Comparison of ENCODE assay signal across 8 mouse cellular contexts in genomic region chr11:109347242-109347959, GRCm38 (mm10). TPM values are rescaled to one million over a fixed set of nuclear protein-coding genes. Genes with fewer than 3 reads are reported as not detected.
DNase-seq lines count a peak whose midpoint lies in the region; ATAC-seq and TF ChIP-seq lines count a peak whose summit lies in the region.

No protein-coding gene starts in this region.

- no peak overlapping the region for H3K4me3 ChIP-seq in heart, embryonic 15.5 days
- H3K4me3 ChIP-seq in lung, adult 2 months (replicated peaks; ENCODE audit: extremely low read depth, low read depth, low read length): no peak overlapping the region

- no peak for TF ChIP-seq POLR2A in lung, adult 2 months (IDR thresholded peaks at IDR 0.05; ENCODE audit: borderline replicate concordance, extremely low read depth, low read depth, low read length)

- no peaks in the 10 kb centered on the region for H3K27me3 ChIP-seq in heart, embryonic 15.5 days

- TF ChIP-seq CTCF in lung, adult 2 months (IDR thresholded peaks at IDR 0.05; ENCODE audit: insufficient read depth, low read length): no peak

- peak overlapping the region; percentile 77 for H3K27ac ChIP-seq in heart, embryonic 15.5 days

- H3K4me2 ChIP-seq in heart, embryonic 15.5 days: peak overlapping the region; percentile 35

- 8% methylated on average over 10 of the region's 10 CpGs for WGBS in heart, embryonic 15.5 days
- WGBS in lung, adult 2 months: 6% methylated on average over 10 of the region's 10 CpGs

- peak; percentile 97 for DNase-seq in 416B (ENCODE audit: low read depth)
- DNase-seq in adrenal gland, adult 8-10 months: peak; percentile 88
- peak; percentile 60 for DNase-seq in fibroblast of lung, adult 2 months (ENCODE audit: low read depth)
- DNase-seq in kidney, postnatal 25 days: peak; percentile 94 to 95
- peak; percentile 79 for DNase-seq in lung, adult 2 months
- DNase-seq in ovary, postnatal 14 days (ENCODE audit: low spot score): peak; percentile 70
- peak; percentile 53 for DNase-seq in thymus, postnatal 4 days

- peaks cover 47% of the 10 kb centered on the region for H3K4me1 ChIP-seq in heart, embryonic 15.5 days (replicated peaks)
- H3K4me1 ChIP-seq in lung, adult 2 months (ENCODE audit: control insufficient read depth, insufficient read depth, low read length): peaks cover 31% of the 10 kb centered on the region

- H3K9me3 ChIP-seq in heart, embryonic 15.5 days (replicated peaks): no peaks in the 10 kb centered on the region

- no peak overlapping the region for H3K9ac ChIP-seq in heart, embryonic 15.5 days

- peak; percentile 95 for ATAC-seq in heart, embryonic 15.5 days (replicated peaks; ENCODE audit: insufficient number of reproducible peaks, insufficient read depth, low FRiP score, low read depth)

- no peaks in the 10 kb centered on the region for H3K36me3 ChIP-seq in heart, embryonic 15.5 days

RNA-seq across cellular contexts. Expression of gene Gna13, which starts 15.2 kb away (rescaled TPM):
- total RNA-seq in adrenal gland, adult 8-10 months (2022): 10 to 100 TPM; 65.1 to 70.3 (median 68.0) TPM
- polyA plus RNA-seq in heart, embryonic 15.5 days (2015; fragmentation: Nextera tagmentation; extraction: Ambion mirVana): 19.3 and 19.9 TPM in 2 replicates
- 39.3 and 42.6 TPM in 2 replicates for polyA plus RNA-seq in lung, adult 2 months (2012; rRNA removed)

RNA-seq across cellular contexts. Expression of gene Rgs9, which starts 49.5 kb away (rescaled TPM):
- total RNA-seq in adrenal gland, adult 8-10 months (2022): 1 to 10 TPM; 4.9 to 9.8 (median 7.4) TPM
- 0.59 and 1.3 TPM in 2 replicates for polyA plus RNA-seq in heart, embryonic 15.5 days (2015; fragmentation: Nextera tagmentation; extraction: Ambion mirVana)
- polyA plus RNA-seq in lung, adult 2 months (2012; rRNA removed): 10.7 and 11.5 TPM in 2 replicates
